Mouse (Mus musculus): ENCODE measurements around the gene Gas2. TPM values are rescaled to one million over a fixed set of nuclear protein-coding genes. Genes with fewer than 3 reads are reported as not detected.

Gene Gas2
- polyA plus RNA-seq, 1 experiment: 25.7 TPM

DNA sequence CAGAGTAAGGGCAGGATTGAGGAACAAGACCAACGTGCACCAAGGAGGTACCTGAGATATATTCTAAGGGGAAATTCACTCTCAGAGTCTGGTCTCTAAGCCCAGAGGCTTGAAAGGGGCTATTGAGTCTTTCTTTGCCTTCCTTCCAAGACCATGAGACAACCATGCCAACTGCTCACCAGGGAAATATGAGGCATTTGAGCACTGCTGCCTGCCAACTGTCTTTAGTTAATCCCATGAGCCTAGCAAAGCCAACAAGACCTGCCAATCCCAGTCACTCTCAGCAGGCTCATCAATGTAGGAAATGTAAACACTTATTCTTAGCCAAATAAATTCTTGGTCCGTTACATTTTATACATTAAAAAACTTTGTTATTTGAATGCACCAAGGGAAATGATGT is 40.3 kb upstream of the Gas2 start:
- H3K9me3 ChIP-seq (replicated peaks; ENCODE audit: control insufficient read depth, insufficient read depth, low read length, poor library complexity, severe bottlenecking): no peaks in the 10 kb centered on the region
- no peaks in the 10 kb centered on the region for H3K36me3 ChIP-seq (ENCODE audit: control insufficient read depth, insufficient read depth, low read length, poor library complexity, severe bottlenecking)
- H3K4me1 ChIP-seq (ENCODE audit: control insufficient read depth, insufficient read depth, low read length): no peaks in the 10 kb centered on the region
- H3K9ac ChIP-seq (ENCODE audit: low read depth, poor library complexity, severe bottlenecking): no peak overlapping the region
- H3K4me3 ChIP-seq (ENCODE audit: low read depth, low read length): no peak overlapping the region
- TF ChIP-seq CTCF (IDR thresholded peaks at IDR 0.05; ENCODE audit: low read depth, low read length): no peak
- TF ChIP-seq POLR2A (IDR thresholded peaks at IDR 0.05; ENCODE audit: insufficient read depth, low read length): no peak
- no peak for TF ChIP-seq EP300 (IDR thresholded peaks at IDR 0.05; ENCODE audit: insufficient read depth, low read depth, low read length)
- H3K27ac ChIP-seq (ENCODE audit: insufficient read depth, low read length): no peak overlapping the region
- no peaks in the 10 kb centered on the region for H3K27me3 ChIP-seq (ENCODE audit: control insufficient read depth, insufficient read depth, low read length, poor library complexity, severe bottlenecking)

GRCm38 (mm10) chr7:51823562-51824338 is 38.1 kb upstream of the Gas2 start:
- H3K9me3 ChIP-seq (replicated peaks; ENCODE audit: control insufficient read depth, insufficient read depth, low read length, poor library complexity, severe bottlenecking): no peaks in the 10 kb centered on the region
- no peak overlapping the region for H3K9ac ChIP-seq (ENCODE audit: low read depth, poor library complexity, severe bottlenecking)
- H3K4me3 ChIP-seq (ENCODE audit: low read depth, low read length): no peak overlapping the region
- TF ChIP-seq EP300 (IDR thresholded peaks at IDR 0.05; ENCODE audit: insufficient read depth, low read depth, low read length) (no peak), CTCF (IDR thresholded peaks at IDR 0.05; ENCODE audit: low read depth, low read length) (no peak), POLR2A (IDR thresholded peaks at IDR 0.05; ENCODE audit: insufficient read depth, low read length) (no peak)
- H3K27me3 ChIP-seq (ENCODE audit: control insufficient read depth, insufficient read depth, low read length, poor library complexity, severe bottlenecking): no peaks in the 10 kb centered on the region
- no peaks in the 10 kb centered on the region for H3K4me1 ChIP-seq (ENCODE audit: control insufficient read depth, insufficient read depth, low read length)
- H3K36me3 ChIP-seq (ENCODE audit: control insufficient read depth, insufficient read depth, low read length, poor library complexity, severe bottlenecking): no peaks in the 10 kb centered on the region
- H3K27ac ChIP-seq (ENCODE audit: insufficient read depth, low read length): no peak overlapping the region

DNA sequence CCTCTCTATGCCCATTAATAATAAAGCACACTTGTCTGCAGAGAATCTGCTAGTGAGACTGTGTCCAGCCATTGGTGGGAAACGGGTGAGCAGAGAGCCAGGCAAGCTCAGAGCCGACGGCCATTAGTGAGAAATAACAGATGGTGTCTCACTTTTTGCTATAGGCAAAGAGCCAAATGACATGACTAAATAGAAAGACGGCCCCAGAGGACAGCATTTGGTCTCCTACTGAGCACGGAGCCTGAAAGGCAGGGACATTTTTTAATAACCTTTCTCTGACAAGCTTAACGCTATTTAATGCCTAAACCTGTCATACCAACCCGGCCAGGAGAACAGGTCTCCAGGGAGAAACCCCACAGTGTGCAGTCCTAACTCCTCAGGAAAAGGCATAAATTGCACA is 29.9 kb upstream of the Gas2 start:
- Histone ChIP-seq H3K36me3 (ENCODE audit: control insufficient read depth, insufficient read depth, low read length, poor library complexity, severe bottlenecking) (no peaks in the 10 kb centered on the region), H3K9me3 (replicated peaks; ENCODE audit: control insufficient read depth, insufficient read depth, low read length, poor library complexity, severe bottlenecking) (no peaks in the 10 kb centered on the region), H3K4me1 (ENCODE audit: control insufficient read depth, insufficient read depth, low read length) (no peaks in the 10 kb centered on the region), H3K9ac (ENCODE audit: low read depth, poor library complexity, severe bottlenecking) (no peak overlapping the region), H3K27ac (ENCODE audit: insufficient read depth, low read length) (no peak overlapping the region), H3K4me3 (ENCODE audit: low read depth, low read length) (no peak overlapping the region), H3K27me3 (ENCODE audit: control insufficient read depth, insufficient read depth, low read length, poor library complexity, severe bottlenecking) (no peaks in the 10 kb centered on the region)
- no peak for TF ChIP-seq POLR2A (IDR thresholded peaks at IDR 0.05; ENCODE audit: insufficient read depth, low read length)
- no peak for TF ChIP-seq EP300 (IDR thresholded peaks at IDR 0.05; ENCODE audit: insufficient read depth, low read depth, low read length)
- TF ChIP-seq CTCF (IDR thresholded peaks at IDR 0.05; ENCODE audit: low read depth, low read length): no peak

DNA sequence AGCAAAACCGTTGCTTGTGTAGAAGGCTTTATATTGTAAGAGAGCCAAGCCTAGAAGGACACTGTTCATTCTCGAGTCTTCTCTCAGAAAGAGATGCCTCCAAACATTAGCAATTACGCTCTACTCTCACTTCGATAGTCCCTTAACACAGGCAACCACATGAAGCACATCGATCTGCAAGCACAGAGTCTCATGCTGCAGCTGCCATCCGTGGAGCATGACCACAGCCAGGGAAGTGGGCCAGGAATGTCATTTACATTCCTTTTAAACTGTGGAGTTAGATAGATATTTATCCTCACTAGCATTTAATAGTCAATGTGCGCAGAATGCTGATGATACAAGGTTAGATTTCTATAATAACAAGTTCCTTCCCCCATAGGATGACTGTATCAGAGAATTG is 21.3 kb upstream of the Gas2 start:
- no peaks in the 10 kb centered on the region for H3K27me3 ChIP-seq (ENCODE audit: control insufficient read depth, insufficient read depth, low read length, poor library complexity, severe bottlenecking)
- H3K9ac ChIP-seq (ENCODE audit: low read depth, poor library complexity, severe bottlenecking): no peak overlapping the region
- no peaks in the 10 kb centered on the region for H3K9me3 ChIP-seq (replicated peaks; ENCODE audit: control insufficient read depth, insufficient read depth, low read length, poor library complexity, severe bottlenecking)
- no peaks in the 10 kb centered on the region for H3K4me1 ChIP-seq (ENCODE audit: control insufficient read depth, insufficient read depth, low read length)
- no peaks in the 10 kb centered on the region for H3K36me3 ChIP-seq (ENCODE audit: control insufficient read depth, insufficient read depth, low read length, poor library complexity, severe bottlenecking)
- H3K4me3 ChIP-seq (ENCODE audit: low read depth, low read length): no peak overlapping the region
- TF ChIP-seq POLR2A (IDR thresholded peaks at IDR 0.05; ENCODE audit: insufficient read depth, low read length) (no peak), EP300 (IDR thresholded peaks at IDR 0.05; ENCODE audit: insufficient read depth, low read depth, low read length) (no peak), CTCF (IDR thresholded peaks at IDR 0.05; ENCODE audit: low read depth, low read length) (no peak)
- H3K27ac ChIP-seq (ENCODE audit: insufficient read depth, low read length): no peak overlapping the region

DNA sequence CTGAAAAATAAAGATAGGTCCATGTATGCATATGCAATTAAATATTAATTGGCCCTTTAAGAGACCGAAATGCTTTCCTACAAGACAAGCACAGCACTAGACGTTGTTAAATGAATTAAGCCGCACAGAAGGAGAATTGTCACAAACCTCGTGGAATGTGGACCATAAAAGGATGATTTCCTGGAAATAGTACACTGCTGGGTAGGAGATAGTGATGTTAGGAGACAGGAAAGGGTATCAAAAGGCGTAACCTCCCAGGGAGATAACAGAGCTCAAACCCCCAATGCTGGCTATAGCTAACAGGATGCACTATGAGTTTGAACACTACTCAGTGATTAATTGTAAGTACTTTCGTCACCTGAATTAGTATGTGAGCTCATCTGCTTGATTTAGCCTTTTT is 10.9 kb upstream of the Gas2 start:
- H3K9ac ChIP-seq (ENCODE audit: low read depth, poor library complexity, severe bottlenecking): no peak overlapping the region
- no peak overlapping the region for H3K27ac ChIP-seq (ENCODE audit: insufficient read depth, low read length)
- no peak overlapping the region for H3K4me3 ChIP-seq (ENCODE audit: low read depth, low read length)
- H3K9me3 ChIP-seq (replicated peaks; ENCODE audit: control insufficient read depth, insufficient read depth, low read length, poor library complexity, severe bottlenecking): no peaks in the 10 kb centered on the region
- no peaks in the 10 kb centered on the region for H3K36me3 ChIP-seq (ENCODE audit: control insufficient read depth, insufficient read depth, low read length, poor library complexity, severe bottlenecking)
- no peaks in the 10 kb centered on the region for H3K4me1 ChIP-seq (ENCODE audit: control insufficient read depth, insufficient read depth, low read length)
- no peaks in the 10 kb centered on the region for H3K27me3 ChIP-seq (ENCODE audit: control insufficient read depth, insufficient read depth, low read length, poor library complexity, severe bottlenecking)
- TF ChIP-seq EP300 (IDR thresholded peaks at IDR 0.05; ENCODE audit: insufficient read depth, low read depth, low read length) (no peak), CTCF (IDR thresholded peaks at IDR 0.05; ENCODE audit: low read depth, low read length) (no peak), POLR2A (IDR thresholded peaks at IDR 0.05; ENCODE audit: insufficient read depth, low read length) (no peak)

GRCm38 (mm10) chr7:51851890-51852507 is 9.8 kb upstream of the Gas2 start:
- H3K9me3 ChIP-seq (replicated peaks; ENCODE audit: control insufficient read depth, insufficient read depth, low read length, poor library complexity, severe bottlenecking): no peaks in the 10 kb centered on the region
- TF ChIP-seq CTCF (IDR thresholded peaks at IDR 0.05; ENCODE audit: low read depth, low read length) (no peak), POLR2A (IDR thresholded peaks at IDR 0.05; ENCODE audit: insufficient read depth, low read length) (no peak), EP300 (IDR thresholded peaks at IDR 0.05; ENCODE audit: insufficient read depth, low read depth, low read length) (no peak)

More at GRCm38 (mm10) chr7:51851890-51852507, 9.8 kb upstream of the Gas2 start:
- Histone ChIP-seq H3K4me3 (ENCODE audit: low read depth, low read length) (no peak overlapping the region), H3K27me3 (ENCODE audit: control insufficient read depth, insufficient read depth, low read length, poor library complexity, severe bottlenecking) (no peaks in the 10 kb centered on the region), H3K9ac (ENCODE audit: low read depth, poor library complexity, severe bottlenecking) (no peak overlapping the region), H3K36me3 (ENCODE audit: control insufficient read depth, insufficient read depth, low read length, poor library complexity, severe bottlenecking) (no peaks in the 10 kb centered on the region), H3K4me1 (ENCODE audit: control insufficient read depth, insufficient read depth, low read length) (no peaks in the 10 kb centered on the region), H3K27ac (ENCODE audit: insufficient read depth, low read length) (no peak overlapping the region)
